Mouse (Mus musculus): ENCODE measurements at regions not wholly inside any gene's neighbourhood (a gene's known extent, or its start where the extent isn't known, plus 50 kb on each side); places are given as distances from the start of the nearest gene placed in this dataset.
A peak's percentile ranks its signal among the peaks of the same experiment; 100 is the strongest.

DNA sequence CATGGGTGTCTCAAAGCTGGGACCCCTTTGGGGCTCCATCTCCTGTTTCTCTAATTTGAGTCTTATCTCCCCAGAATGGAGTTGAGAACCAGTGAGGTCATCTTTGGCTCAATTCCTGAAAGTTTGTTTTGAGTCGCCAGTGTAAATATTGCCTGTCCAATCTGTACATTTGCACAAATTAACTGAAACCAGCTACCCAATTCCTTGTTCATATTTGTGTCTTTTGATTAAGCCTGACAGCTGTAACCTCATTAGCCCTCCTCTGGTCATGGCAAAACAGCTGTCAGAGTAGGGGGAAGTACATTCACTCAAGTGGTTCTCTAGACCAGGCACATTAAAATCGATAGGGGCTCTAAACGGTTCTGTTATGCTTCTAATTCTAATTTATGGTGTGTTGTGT is 177.0 kb downstream of the Rps12 start:
- DNase-seq: no peak

DNA sequence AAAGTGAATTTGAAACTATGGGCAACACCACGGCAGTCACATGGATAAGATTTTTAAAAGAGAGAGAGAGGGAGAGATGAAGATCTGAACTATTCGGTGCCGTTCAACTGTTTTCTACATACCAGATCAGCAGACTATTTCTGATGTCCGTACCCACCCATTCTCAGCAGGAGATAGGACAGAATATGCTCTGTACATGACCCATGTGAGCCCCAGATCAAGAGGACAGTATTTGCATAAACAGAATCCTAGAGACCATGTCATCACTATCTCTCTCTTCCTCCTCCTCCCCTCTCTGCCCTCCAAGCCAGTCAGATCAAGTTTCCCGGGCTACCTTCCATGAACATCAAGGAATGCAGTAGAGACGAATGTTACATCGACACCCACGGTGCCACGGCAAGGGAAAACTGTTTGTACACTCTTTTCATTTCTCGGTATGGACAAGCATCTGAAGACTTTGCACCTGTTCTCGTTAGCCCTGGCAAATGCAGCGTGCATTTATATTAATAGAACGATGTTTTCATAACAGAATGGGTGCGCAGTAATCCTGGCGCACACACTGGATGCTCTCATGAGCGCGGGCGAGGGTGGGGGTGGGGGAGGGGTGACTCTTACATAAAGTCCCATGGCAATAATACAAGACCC is 177.7 kb downstream of the Rps12 start:
- peak in 1 of 2 experiments; percentile 5 for DNase-seq

DNA sequence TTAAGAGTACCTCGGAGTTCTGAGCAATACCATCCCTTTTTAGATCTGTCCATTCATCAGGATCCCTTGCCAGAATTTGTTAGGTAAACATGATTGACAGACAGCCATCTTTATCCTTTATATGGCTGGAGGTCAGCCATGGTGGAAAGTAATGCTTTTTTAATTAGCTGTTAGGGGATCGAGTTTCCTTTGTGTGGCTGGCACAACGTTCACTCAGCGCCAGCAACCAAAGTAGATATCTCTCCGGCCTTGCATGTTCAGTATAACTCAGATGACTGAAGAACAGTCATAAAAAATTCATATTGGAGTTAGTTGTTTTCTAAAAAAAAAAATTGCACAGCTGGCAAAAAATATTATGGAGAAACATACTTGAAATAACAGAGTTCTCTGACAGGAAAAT is 186.4 kb downstream of the Rps12 start:
- DNase-seq: no peak

DNA sequence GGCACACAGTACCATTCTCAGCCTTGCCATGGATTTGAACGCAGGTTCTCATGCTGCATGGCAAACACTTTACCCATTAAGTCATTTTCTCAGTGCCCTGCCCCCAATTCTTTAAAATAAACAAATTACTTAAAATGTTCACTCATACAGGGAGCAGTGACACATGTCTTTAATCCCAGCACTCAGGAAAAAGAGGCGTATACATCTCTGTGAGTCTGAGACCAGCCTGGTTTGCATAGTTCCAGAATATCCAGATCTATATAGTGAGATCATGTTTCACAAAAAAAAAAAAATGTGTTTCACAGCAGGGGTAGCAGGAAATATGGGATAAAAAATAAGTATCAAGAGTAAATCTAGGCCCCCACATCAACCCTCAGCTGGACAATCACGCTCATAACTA is 191.5 kb downstream of the Rps12 start:
- no peak for DNase-seq

DNA sequence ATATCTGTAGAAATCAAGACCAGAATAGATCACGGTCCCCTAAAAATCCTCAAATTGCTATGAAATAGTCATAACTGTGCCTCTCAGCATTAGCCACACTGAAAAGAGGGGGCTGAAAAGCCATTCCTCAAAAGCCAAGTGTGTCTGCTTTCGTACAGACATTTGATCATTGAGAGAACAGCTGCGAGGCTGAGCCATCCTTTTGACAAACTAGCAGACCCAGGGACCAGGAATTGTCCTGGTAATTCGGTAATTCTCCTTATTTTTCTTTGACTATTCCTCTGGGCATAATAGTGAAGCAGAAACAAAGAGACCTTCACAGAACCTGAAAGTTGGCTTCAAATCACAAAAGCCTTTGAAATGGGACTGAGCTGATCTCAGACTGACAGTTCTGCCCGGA is 206.8 kb downstream of the Rps12 start:
- no peak for DNase-seq

DNA sequence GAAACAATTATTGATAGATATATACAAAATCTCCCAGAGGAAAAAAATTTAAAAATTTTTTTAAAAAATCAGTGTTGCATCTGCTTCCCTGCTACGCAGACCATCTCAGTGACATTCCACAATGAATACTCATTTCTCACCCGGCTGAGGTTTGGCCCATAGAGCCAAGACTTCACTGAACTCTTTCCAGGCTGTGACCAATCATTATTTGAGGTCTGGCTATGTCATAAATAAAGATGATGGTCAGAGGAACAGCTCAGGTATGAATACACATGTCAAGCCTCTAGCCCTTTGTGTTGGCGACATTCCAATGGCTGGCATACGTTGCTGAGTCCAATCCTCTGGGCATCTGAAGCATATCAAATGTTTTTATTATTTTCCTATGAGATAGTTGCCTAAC is 216.1 kb downstream of the Rps12 start:
- DNase-seq: no peak

DNA sequence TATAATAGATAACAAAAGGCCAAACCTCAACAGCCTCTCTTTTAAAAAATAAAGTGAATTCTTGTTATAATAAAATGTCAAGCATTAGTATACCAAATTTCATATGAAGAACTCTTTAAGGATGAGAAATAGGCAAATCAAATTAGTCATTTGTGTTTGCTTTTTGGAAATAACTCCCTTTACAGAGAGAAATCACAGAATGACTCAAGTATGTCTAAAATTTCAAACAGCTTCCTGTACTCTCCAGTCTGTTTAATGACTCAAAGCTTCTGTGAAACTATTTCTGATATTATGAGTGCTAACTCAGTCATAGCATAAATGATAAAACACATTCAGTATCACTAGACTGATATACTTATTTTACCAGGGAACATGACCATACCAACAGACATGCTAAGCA is 217.7 kb downstream of the Rps12 start:
- no peak for DNase-seq

DNA sequence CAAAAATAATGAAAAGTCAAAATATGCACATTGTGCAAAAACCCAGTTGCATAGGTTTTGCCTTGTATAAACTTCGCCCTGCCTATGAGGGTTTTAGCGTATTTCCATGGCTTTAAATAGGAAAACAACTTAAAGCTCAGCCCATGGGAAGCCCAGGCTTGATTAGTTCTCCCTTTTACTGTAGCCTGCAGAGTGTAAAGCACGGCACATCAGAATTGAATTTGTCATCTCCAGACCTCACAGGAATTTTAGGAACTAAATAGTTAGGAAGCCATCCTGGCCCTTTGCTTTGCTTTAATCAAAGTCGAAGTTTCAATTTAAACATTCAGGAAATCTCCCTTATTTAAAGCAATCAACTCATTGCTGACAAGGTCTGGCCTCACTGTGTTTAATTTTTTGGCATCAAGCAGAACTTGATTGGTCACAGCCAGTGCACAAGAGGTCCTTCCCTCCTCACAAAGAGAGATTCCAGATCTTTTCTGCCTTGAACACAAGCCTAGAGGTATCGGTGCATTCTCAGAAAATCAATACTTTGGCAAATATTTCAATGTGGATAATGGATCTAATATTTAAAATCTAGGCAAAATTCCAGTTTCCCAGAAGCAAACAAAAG is 211.8 kb upstream of the Eya4 start:
- DNase-seq: no peak

DNA sequence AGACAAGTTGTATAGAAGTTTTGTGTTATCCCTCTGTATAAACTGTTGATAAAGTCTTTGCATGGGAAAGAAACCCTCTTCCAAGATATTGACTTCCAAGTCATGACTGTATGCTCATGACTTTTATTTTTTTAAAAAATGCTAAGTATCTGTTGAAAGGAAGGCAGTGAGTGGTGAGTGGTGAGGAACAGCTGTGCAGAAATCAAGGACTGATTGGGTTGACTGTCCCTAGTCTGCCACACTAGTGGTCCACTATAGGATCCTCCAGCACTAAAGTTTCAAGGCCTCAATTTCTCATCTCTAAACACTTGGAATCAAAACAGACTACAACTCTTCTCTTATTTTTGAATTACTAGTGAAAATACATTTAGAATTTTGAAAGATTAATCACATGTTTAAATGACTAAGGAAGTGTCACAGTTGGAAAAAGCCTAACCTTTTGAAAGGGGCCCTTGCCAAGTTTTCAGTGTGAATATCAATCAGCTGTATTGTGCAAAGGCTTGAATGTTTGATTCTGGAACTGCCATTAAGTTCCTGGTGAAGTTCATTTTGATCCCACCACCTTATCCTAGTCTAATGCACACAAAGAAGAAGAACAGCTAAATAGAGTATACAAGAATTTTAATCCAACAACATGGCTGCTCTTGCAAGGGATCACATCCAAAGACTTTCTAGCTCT is 209.5 kb upstream of the Eya4 start:
- no peak for DNase-seq

DNA sequence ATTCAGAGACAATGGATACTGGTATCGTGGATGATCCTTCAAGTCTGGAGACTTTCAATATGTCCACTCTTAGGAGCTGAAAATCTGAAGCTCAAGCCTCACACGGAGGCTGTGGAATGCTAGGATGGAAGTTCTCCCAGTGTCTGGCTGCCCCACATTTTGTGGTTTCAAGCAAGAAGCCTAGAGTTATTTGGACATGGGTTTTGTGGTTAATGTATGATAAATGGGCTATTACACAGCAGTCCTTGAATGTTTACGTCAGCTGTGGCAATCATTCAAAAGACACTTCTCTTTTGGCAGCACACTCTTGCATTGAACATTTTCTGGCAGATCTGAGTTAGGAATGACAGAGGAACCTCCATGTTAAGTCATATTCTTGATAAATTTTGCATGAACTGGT is 207.2 kb upstream of the Eya4 start:
- no peak for DNase-seq

DNA sequence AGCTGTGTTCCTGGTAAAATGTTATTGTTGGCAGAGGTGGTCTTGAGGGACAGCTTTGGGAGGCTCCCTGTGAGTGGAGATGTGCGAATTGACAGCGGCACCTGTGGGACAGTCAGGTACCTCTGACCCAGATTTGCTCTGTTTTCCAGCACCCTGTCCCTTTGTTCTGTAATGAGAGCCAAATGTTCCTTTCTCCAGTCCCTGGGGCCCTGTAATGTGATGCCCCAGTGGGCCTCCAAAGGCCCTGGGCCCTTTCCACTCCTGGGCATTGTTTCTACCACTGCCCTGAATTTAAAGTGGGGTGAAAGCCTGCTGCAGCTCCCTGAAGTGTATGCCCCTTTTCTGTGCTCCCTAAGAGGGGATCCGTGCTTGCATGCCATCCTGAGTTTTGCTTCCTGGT is 198.6 kb upstream of the Eya4 start:
- DNase-seq: no peak

DNA sequence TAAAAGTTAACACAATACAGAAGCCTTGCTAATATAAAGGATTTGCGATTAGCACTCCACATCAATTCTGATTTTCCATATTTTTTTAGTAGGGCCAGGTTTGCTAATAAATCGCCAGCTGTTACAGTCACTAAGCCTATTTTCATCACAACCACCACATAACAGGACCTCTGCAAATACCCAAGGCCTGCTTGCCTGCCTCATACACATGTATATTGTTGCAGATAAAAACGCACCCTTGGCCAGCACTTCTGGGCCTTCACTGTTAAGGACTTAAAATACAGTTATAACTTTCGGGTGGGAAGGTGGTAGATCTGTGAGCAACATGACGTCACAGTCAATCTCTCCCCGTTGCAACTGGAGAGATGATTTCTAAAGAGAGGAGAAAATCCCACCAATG is 197.7 kb upstream of the Eya4 start:
- no peak for DNase-seq

DNA sequence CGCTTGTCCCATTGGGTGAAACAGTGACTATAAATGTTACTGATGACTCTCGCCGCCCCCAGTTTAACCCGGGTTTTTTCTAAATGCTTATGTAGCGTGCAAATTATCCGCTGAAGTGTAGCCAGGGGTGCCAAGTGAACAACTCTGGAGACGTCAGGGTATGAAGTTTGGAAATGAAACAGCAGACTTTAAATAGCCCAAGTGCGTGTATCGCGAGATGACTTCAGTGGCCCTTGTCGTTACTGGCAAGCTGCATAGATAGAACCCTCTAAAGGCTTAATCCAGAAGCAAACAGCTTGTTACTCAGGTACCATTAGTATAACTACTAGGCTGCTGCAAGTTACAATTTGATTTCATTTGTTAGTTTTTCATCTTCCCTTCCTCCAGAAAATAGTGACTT is 192.1 kb upstream of the Eya4 start:
- DNase-seq: no peak

DNA sequence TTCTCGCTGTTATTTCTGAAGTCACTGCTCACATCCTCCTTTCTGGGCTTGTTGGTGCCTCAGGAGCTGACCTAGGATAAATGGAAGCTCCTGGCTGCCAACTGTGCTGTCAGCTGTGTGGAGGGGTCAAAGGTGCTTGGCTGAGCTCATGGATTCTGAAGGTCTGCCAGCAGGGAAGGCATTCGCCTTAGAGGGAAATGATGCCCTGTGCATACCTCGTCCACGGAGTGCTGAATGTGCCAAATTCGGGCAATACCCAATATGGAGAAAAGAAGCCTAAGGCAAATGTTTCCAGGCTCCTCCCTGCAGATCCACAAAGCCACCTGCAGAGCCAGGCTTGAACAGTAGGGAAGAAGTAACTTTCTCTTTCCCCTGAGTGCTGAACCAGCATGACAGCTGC is 191.3 kb upstream of the Eya4 start:
- DNase-seq: no peak

DNA sequence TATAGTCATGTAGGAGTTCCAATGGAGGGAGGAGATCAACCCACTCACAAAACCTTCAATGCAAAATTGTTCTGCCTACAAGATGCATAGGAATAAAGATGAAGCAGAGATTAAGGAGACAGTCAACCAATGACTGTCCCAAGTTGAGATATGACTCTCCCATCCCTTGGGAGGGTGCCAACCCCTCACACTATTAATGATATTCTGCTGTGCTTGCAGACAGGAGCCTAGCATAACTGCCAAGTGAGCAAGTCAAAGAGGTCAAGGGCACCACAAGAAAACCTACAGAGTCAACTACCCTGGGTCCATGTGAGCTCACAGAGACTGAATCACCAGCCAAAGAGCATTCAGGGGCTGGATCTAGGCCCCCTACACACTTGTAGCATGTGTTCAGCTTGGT is 184.1 kb upstream of the Eya4 start:
- DNase-seq: no peak

DNA sequence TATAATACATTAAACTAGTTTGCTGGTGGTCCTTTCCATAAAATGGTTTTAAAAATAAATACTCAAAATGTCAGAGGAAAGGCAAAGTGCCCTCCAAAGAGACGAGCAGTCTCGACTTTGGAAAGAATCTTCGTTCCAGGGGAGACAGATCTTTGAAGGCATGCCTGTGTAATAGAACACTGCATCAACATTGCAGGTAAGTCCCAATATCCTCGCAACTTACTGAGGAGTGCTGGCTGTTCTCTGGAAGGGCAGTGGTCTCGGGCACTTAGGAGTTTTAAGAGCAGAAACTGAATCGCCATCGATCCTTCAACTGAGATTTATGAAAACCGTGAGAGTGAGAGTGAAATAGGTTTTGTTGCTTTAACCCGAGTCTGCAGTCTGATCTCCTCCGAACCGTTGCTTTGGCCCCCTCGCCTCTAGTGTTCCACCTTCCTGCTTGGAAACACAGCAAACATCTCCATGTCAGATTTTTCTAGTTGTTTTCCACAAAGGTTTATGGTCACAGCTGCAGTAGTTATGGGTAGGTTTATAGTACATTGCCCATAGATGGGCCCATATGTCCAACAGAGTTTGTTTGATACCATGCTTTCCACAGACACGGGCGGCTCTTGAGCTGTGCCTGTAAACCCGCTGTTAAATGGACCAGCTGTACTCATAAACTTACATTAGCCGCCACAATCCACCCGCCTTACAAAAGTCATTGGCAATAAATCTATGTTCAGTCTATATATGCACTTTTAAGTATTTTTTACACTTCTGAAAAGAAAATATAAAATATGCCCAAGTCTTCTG is 181.6 kb upstream of the Eya4 start:
- DNase-seq: no peak

DNA sequence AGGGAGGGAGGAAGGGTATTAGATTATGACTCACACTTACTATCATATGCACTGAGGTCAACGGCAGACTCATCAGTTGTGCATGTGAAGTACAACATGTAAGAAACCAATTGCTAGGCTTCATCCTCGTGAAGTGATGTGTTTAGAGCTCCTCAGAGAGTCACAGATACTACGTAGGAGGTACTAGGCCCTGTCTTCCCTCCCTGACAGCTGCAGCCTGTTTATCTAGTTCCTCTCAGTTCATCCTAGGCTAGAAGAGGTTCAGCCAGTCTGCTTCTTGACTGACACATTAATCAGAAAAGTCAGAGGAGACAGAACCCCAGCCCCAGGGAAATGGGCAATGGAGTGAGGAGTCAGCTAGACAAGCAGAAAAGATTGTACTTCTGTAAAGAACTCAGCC is 180.1 kb upstream of the Eya4 start:
- DNase-seq: no peak

DNA sequence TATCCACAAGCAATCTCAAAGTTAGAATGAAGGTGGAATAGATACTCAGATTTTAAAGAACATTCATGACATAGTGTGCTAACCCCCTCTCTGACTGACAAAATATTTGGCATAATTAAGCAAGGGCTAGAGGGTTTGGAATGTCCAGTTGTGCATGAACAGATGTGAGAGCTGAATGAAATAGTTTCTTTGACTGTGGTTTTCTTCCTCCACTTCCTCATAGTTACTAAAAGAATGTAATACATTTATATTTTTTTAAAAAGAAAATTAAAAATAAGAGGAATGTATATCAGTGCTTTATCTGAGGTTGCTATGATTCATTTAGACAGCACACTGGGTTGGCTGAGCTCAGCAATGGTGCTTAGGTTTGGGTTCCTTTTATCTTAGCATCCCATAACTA is 176.2 kb upstream of the Eya4 start:
- DNase-seq: no peak

DNA sequence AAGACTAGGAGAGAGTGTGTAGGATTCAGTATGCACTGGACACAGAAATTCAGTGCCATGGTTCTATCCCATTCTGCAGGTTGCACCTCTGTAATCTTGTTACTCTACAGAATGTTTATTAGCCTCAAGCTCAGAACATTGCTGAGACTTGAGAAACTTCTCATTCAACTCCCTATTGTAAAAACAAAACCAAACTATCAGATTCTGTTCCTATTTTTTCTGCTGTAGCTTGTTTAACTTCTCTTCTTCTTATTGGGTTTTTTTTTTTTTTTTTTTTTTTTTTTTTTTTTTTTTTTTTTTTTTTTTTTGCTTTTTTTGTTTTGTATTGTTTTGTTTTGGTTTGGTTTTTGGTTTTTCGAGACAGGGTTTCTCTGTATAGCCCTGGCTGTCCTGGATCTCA is 172.1 kb upstream of the Eya4 start:
- DNase-seq: no peak

DNA sequence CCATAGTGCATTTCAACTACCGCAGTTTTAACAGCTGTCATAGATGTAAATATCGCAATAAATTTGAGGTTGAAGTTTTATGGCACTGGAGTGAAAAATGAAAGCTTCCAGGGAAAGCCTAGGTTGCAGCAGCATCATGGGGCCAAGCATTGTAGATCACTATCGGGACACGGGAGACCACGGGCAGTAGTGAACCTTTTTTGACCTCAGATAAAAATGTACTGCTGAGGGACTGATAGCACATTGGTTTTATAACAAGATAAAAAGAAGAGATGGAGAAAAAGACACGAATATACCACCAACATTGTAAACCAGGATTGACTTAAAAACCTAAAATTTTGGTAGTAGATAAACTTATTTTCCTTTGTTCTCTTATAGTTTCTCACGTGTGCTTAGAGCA is 143.1 kb upstream of the Eya4 start:
- DNase-seq: no peak

DNA sequence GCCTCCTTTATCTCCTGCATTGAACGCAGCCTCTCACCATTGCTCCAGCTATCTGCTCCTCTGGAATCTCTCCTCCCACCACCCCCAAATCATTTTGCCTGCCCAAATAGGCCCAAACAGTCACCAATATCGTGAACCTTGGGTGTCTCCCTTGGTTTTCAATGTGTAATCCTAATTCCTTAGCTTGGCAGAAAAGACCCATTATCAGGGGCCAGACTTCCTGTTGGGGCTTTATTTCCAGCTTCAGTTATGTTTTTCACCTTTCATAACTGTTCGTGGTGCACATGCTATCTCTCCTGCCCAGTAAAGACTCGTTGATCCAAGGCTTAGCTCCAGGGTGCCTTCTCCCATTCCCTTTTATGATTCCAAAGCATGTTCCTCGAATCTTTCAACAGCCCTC is 142.4 kb upstream of the Eya4 start:
- no peak for DNase-seq

DNA sequence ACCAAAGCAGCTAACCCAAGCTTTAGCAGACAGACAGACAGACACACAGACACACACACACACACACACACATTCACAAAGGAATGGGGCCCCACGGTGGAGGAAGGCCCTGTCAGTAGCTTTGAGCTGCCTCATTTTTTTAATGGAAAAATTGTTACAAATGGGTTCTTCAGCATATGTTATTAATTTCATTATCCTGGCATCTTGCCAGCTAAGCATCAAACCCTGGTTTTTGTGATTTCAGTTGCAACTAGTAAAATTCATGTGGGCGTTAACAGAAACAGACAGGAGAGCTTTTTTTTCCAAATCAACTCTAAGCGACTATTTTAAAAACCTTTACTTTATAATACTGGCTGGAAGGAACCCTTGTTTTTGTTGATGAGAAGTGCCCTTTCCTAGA is 138.4 kb upstream of the Eya4 start:
- no peak for DNase-seq

DNA sequence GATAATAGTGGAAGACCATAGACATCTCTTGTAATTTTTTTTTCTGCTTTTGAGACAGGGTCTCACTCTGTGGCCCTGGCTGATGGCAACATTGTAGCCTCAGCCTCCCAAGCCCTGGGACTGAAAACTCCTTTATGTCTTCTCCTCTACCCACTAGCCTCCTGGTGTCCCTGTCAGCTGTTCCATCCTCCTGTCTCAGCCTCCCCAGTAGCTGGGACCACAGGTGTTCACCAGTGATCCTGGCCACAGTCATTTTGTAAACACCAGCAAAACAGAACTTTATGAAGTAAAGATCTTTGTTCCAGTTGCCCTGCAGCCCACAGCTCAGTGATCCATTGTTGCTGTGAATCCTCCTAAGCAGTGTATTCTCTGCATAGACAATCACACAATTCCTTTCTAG is 129.9 kb upstream of the Eya4 start:
- DNase-seq: no peak

DNA sequence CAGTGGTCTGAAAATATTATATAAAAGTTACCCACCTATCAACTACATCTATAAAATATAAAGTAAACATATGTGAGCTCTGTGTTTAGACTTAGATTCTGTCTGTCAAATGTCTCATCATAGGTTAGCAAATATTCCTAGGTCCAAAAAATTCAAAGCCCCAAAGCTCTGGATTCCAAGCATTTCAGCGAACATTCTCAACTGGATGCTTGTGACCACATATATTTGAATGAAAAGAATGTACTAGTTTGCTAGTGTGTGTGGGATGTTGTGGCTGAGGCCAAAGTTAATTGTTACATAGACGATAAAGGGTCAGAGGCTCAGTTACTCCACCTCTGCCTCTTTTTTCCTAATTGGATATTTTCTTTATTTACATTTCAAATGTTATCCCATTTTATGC is 128.3 kb upstream of the Eya4 start:
- DNase-seq: no peak

Measured in cerebellum, adult 18-20 months (tissue).